Mouse (Mus musculus) lung, postnatal 0 days (tissue): Measurements from ENCODE around the gene Atp5j2. TPM values are rescaled to one million over a fixed set of nuclear protein-coding genes. Genes with fewer than 3 reads are reported as not detected.

Experiments used
- ATAC-seq: fragments of 200-750 bp; cut with Nextera tagmentation; 2 replicates; pipeline ENCODE4 v1.8.0; 2017; ENCODE audit warnings: moderate library complexity
- DNase-seq: peaks from one replicate; pipeline ENCODE4 v3.0.0-alpha.2; 2016; ENCODE audit warnings: low spot score
- H3K27ac ChIP-seq: fragments of 300-500 bp; sonication (generic); 2 replicates; pipeline ENCODE4 v1.5.1; 2014; ENCODE audit warnings: antibody characterized with exemption, mild to moderate bottlenecking, low read length, mixed read lengths
- H3K27me3 ChIP-seq: fragments of 300-500 bp; sonication (generic); replicated peaks from 2 replicates; pipeline ENCODE4 v1.6.1; 2014; ENCODE audit warnings: low read length, mixed read lengths; ENCODE audit not compliant: insufficient read depth
- H3K36me3 ChIP-seq: fragments of 300-500 bp; sonication (generic); 2 replicates; pipeline ENCODE4 v1.6.1; 2014; ENCODE audit warnings: low read length, mixed read lengths; ENCODE audit not compliant: insufficient read depth
- H3K4me1 ChIP-seq: fragments of 300-500 bp; sonication (generic); 2 replicates; pipeline ENCODE4 v1.6.1; 2014; ENCODE audit warnings: antibody characterized with exemption, low read depth, low read length, mixed read lengths; ENCODE audit not compliant: insufficient read depth
- H3K4me2 ChIP-seq: fragments of 300-500 bp; sonication (generic); replicated peaks from 2 replicates; pipeline ENCODE4 v1.6.1; 2014; ENCODE audit warnings: low read depth, mild to moderate bottlenecking, low read length, moderate library complexity, mixed read lengths
- H3K4me3 ChIP-seq: fragments of 300-500 bp; sonication (generic); 2 replicates; pipeline ENCODE4 v1.5.1; 2014; ENCODE audit warnings: low read depth, low read length
- H3K9ac ChIP-seq: fragments of 300-500 bp; sonication (generic); replicated peaks from 2 replicates; pipeline ENCODE4 v1.6.1; 2014; ENCODE audit warnings: low read depth, mild to moderate bottlenecking
- H3K9me3 ChIP-seq: fragments of 300-500 bp; sonication (generic); 2 replicates; pipeline ENCODE4 v1.6.1; 2016; ENCODE audit warnings: low read length, mixed read lengths
- CTCF ChIP-seq: IDR thresholded peaks from 2 replicates; pipeline ENCODE4 v1.5.1; 2016; ENCODE audit warnings: antibody characterized with exemption, mild to moderate bottlenecking
- EP300 ChIP-seq: IDR thresholded peaks from 2 replicates; pipeline ENCODE4 v1.6.1; 2016; ENCODE audit warnings: antibody characterized with exemption, mild to moderate bottlenecking, control low read depth
- WGBS: fragments of 180-500 bp; shearing (Covaris S2); extraction: QIAGEN DNeasy Blood & Tissue Kit; methylation state at CpG from one replicate; pipeline ENCODE4 v1.1.7; 2014; 5-methylcytosine and 5-hydroxymethylcytosine counted together
- polyA plus RNA-seq: library from polyadenylated mRNA; unstranded; fragments of >200 nt; fragmentation: Nextera tagmentation; extraction: Ambion mirVana; gene quantifications from 2 replicates; pipeline ENCODE4 v1.2.1, GENCODE M21; 2015

Gene Atp5j2
- polyA plus RNA-seq, 1 experiment from 2014 or later = 396 TPM

GRCm38 (mm10) chr5:145166536-145167305 is 25.1 kb downstream of the Atp5j2 start, which contains the start of the genes Ptcd1 and Cpsf4:
Gene Ptcd1 (minus strand): TSS chr5:145167108.
Gene Cpsf4 (plus strand): TSS chr5:145167213.
- H3K4me3 ChIP-seq = peak within 1 kb of the TSS; percentile 93
- peak within 1 kb of the TSS; percentile 97 for H3K9ac ChIP-seq
- peaks cover 7% of the 10 kb centered on the region for H3K4me1 ChIP-seq
- no peak for TF ChIP-seq EP300
- TF ChIP-seq CTCF = peak; percentile 17; the same call in 1 of the 2 replicates
- H3K4me2 ChIP-seq = peak within 1 kb of the TSS; percentile 89
- peak; percentile 99 for DNase-seq
- WGBS = under 1% methylated on average over 42 of the region's 51 CpGs
- H3K27ac ChIP-seq = peak within 1 kb of the TSS; percentile 92
- H3K27me3 ChIP-seq = no peaks in the 10 kb centered on the region
- peak; percentile 97 for ATAC-seq
- no peaks in the 10 kb centered on the region for H3K9me3 ChIP-seq
- H3K36me3 ChIP-seq = peaks cover 12% of the 10 kb centered on the region; the same call in 1 of the 2 replicates

- Histone ChIP-seq H3K27ac (no peak overlapping the region), H3K4me1 (peaks cover 7% of the 10 kb centered on the region), H3K4me3 (no peak overlapping the region), H3K27me3 (no peaks in the 10 kb centered on the region), H3K4me2 (no peak overlapping the region), H3K9ac (no peak overlapping the region), H3K36me3 (peaks cover 4% of the 10 kb centered on the region; the same call in 1 of the 2 replicates), H3K9me3 (no peaks in the 10 kb centered on the region)
- TF ChIP-seq EP300 (no peak), CTCF (no peak)
- no peak for DNase-seq
- 80% methylated on average over 15 of the region's 15 CpGs for WGBS
- no peak for ATAC-seq
Observed at GRCm38 (mm10) chr5:145165184-145165583, 26.7 kb downstream of the Atp5j2 start.

DNA sequence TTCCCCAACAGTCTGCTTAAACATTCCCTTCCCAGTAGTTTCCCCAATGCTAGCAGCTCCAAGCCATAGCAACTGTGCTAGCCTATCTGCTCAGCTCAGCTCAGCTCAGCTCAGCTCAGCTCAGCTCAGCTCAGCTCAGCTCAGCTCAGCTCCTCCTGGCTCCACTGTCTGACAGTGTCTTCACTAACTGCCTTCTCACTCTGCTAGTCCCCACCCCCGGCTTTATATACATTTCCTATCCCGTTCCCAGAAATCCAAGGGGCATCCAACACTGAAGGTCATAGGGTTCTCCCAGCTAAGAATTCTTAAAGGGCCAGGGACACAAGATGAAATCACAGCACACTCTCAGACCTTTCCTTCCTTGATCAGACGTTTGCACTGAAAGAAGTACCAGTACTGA is 27.2 kb downstream of the Atp5j2 start:
- Histone ChIP-seq H3K9ac (no peak overlapping the region), H3K4me1 (peaks cover 7% of the 10 kb centered on the region), H3K36me3 (peaks cover 8% of the 10 kb centered on the region; the same call in 1 of the 2 replicates), H3K4me3 (no peak overlapping the region), H3K27me3 (no peaks in the 10 kb centered on the region), H3K27ac (no peak overlapping the region), H3K9me3 (no peaks in the 10 kb centered on the region), H3K4me2 (no peak overlapping the region)
- ATAC-seq (no peak), DNase-seq (peak; percentile 12)
- TF ChIP-seq CTCF (no peak), EP300 (no peak)
- 34% methylated on average over 3 of the region's 3 CpGs for WGBS

GRCm38 (mm10) chr5:145161361-145161760 is 30.5 kb downstream of the Atp5j2 start:
- 92% methylated on average over 14 of the region's 14 CpGs for WGBS
- no peak overlapping the region for H3K9ac ChIP-seq
- no peak overlapping the region for H3K4me2 ChIP-seq
- H3K9me3 ChIP-seq = no peaks in the 10 kb centered on the region
- ATAC-seq (no peak), DNase-seq (no peak)
- no peaks in the 10 kb centered on the region; the same call in none of the 2 replicates for H3K4me1 ChIP-seq
- peaks cover 27% of the 10 kb centered on the region; the same call in 1 of the 2 replicates for H3K36me3 ChIP-seq
- no peaks in the 10 kb centered on the region for H3K27me3 ChIP-seq
- H3K27ac ChIP-seq = no peak overlapping the region
- TF ChIP-seq CTCF = no peak
- TF ChIP-seq EP300 = no peak
- H3K4me3 ChIP-seq = no peak overlapping the region

- TF ChIP-seq CTCF = no peak
- no peak for TF ChIP-seq EP300
- 90% methylated on average over 5 of the region's 5 CpGs for WGBS
- H3K27ac ChIP-seq = no peak overlapping the region
- peaks cover 62% of the 10 kb centered on the region for H3K36me3 ChIP-seq
- no peak overlapping the region for H3K4me2 ChIP-seq
- DNase-seq = no peak
- no peaks in the 10 kb centered on the region for H3K9me3 ChIP-seq
- H3K4me3 ChIP-seq = no peak overlapping the region
- H3K27me3 ChIP-seq = no peaks in the 10 kb centered on the region
- ATAC-seq = no peak
- H3K9ac ChIP-seq = no peak overlapping the region
- no peaks in the 10 kb centered on the region for H3K4me1 ChIP-seq
Observed at GRCm38 (mm10) chr5:145152690-145153089, 39.2 kb downstream of the Atp5j2 start.

- Histone ChIP-seq H3K36me3 (peaks cover 68% of the 10 kb centered on the region), H3K4me3 (no peak overlapping the region), H3K27ac (no peak overlapping the region), H3K4me2 (no peak overlapping the region), H3K9me3 (no peaks in the 10 kb centered on the region), H3K27me3 (no peaks in the 10 kb centered on the region), H3K9ac (no peak overlapping the region), H3K4me1 (no peaks in the 10 kb centered on the region)
- WGBS = 84% methylated on average over 6 of the region's 6 CpGs
- no peak for ATAC-seq
- DNase-seq = no peak
- no peak for TF ChIP-seq CTCF
- TF ChIP-seq EP300 = no peak
Observed at GRCm38 (mm10) chr5:145149294-145149693, 42.6 kb downstream of the Atp5j2 start.
